Mouse (Mus musculus) olfactory bulb, adult 2 months (tissue): ENCODE data around the gene Trmt112. TPM values are rescaled to one million over a fixed set of nuclear protein-coding genes. Genes with fewer than 3 reads are reported as not detected.
"Not testable (repeated sequence)": the region's sequence is repeated elsewhere in the genome, so short reads cannot be mapped to it uniquely, and the experiment has no call there.

Experiments used
- H3K27ac ChIP-seq: fragments of 200-500 bp; 2 replicates; pipeline ENCODE4 v1.5.1; 2012; ENCODE audit warnings: low read depth, low read length; ENCODE audit not compliant: insufficient read depth
- H3K4me1 ChIP-seq: fragments of 200-500 bp; 2 replicates; pipeline ENCODE4 v1.6.1; 2012; ENCODE audit warnings: low read length; ENCODE audit not compliant: control insufficient read depth, insufficient read depth
- H3K4me3 ChIP-seq: fragments of 200-500 bp; 2 replicates; pipeline ENCODE4 v1.5.1; 2012; ENCODE audit warnings: mild to moderate bottlenecking, low read depth, low read length, moderate library complexity; ENCODE audit not compliant: insufficient read depth
- CTCF ChIP-seq: fragments of 200-500 bp; IDR thresholded peaks from 2 replicates; pipeline ENCODE4 v1.5.1; 2012; ENCODE audit warnings: low read depth, mild to moderate bottlenecking, low read length, moderate library complexity; ENCODE audit not compliant: insufficient read depth
- POLR2A ChIP-seq: fragments of 200-500 bp; IDR thresholded peaks from 2 replicates; pipeline ENCODE4 v1.6.1; 2012; ENCODE audit warnings: mild to moderate bottlenecking, low read depth, low read length, moderate library complexity; ENCODE audit not compliant: insufficient read depth
- whole genome bisulfite sequencing: fragments of 180-500 bp; shearing (Covaris S2); methylation state at CpG from one replicate; pipeline ENCODE4 v1.1.7; 2018; 5-methylcytosine and 5-hydroxymethylcytosine counted together
- polyA plus RNA-seq: library from polyadenylated mRNA; stranded (reverse); fragments of >200 nt; gene quantifications from 2 replicates; pipeline ENCODE4 v1.2.4, GENCODE M21; 2012; ENCODE audit warnings: low replicate concordance; ENCODE audit not compliant: missing spikeins, insufficient read depth, insufficient read length

Gene Trmt112
- polyA plus RNA-seq, 1 experiment, result not detected

GRCm38 (mm10) chr19:6906199-6906598 is 3.3 kb upstream of the Trmt112 start:
- no peak overlapping the region for H3K27ac ChIP-seq
- peaks cover 23% of the 10 kb centered on the region for H3K4me1 ChIP-seq
- WGBS, result 80% methylated on average over 3 of the region's 3 CpGs
- TF ChIP-seq POLR2A (no peak), CTCF (no peak)
- H3K4me3 ChIP-seq, result no peak overlapping the region

- TF ChIP-seq CTCF, result no peak
- TF ChIP-seq POLR2A, result no peak
- 88% methylated on average over 8 of the region's 8 CpGs for WGBS
- Histone ChIP-seq H3K4me3 (no peak overlapping the region), H3K4me1 (peaks cover 29% of the 10 kb centered on the region), H3K27ac (no peak overlapping the region)
Observed at GRCm38 (mm10) chr19:6907094-6907493, 2.4 kb upstream of the Trmt112 start.

- H3K4me1 ChIP-seq, result peaks cover 29% of the 10 kb centered on the region
- 83% methylated on average over 7 of the region's 7 CpGs for WGBS
- H3K27ac ChIP-seq, result no peak overlapping the region
- TF ChIP-seq CTCF, result no peak
- no peak for TF ChIP-seq POLR2A
- peak overlapping the region; percentile 6; the same call in 1 of the 2 replicates for H3K4me3 ChIP-seq
Observed at GRCm38 (mm10) chr19:6907811-6908540, 1.5 kb upstream of the Trmt112 start.

GRCm38 (mm10) chr19:6909021-6909420 is 477 bp upstream of the Trmt112 start:
- Histone ChIP-seq H3K4me3 (peak overlapping the region; percentile 60), H3K27ac (peak overlapping the region; percentile 89), H3K4me1 (peaks cover 33% of the 10 kb centered on the region)
- 3% methylated on average over 11 of the region's 11 CpGs for WGBS
- no peak for TF ChIP-seq CTCF
- TF ChIP-seq POLR2A, result no peak

- H3K27ac ChIP-seq, result not testable (repeated sequence)
- H3K4me3 ChIP-seq, result peak overlapping the region; percentile 60
- H3K4me1 ChIP-seq, result peaks cover 35% of the 10 kb centered on the region
- WGBS, result 0% methylated on average over 30 of the region's 30 CpGs
Observed at GRCm38 (mm10) chr19:6910306-6910705, 808 bp downstream of the Trmt112 start.

GRCm38 (mm10) chr19:6911101-6912074 is 1.9 kb downstream of the Trmt112 start:
- WGBS, result 75% methylated on average over 19 of the region's 19 CpGs

GRCm38 (mm10) chr19:6912205-6912970 is 2.9 kb downstream of the Trmt112 start:
- Histone ChIP-seq H3K4me3 (no peak overlapping the region), H3K4me1 (peaks cover 32% of the 10 kb centered on the region), H3K27ac (no peak overlapping the region)
- TF ChIP-seq POLR2A (no peak), CTCF (no peak)
- 90% methylated on average over 15 of the region's 15 CpGs for WGBS

More at GRCm38 (mm10) chr19:6911101-6912074, 1.9 kb downstream of the Trmt112 start:
- Histone ChIP-seq H3K4me1 (peaks cover 36% of the 10 kb centered on the region), H3K4me3 (no peak overlapping the region), H3K27ac (no peak overlapping the region)
- TF ChIP-seq POLR2A (no peak), CTCF (no peak)

- Histone ChIP-seq H3K4me1 (peaks cover 29% of the 10 kb centered on the region), H3K27ac (no peak overlapping the region), H3K4me3 (no peak overlapping the region)
- TF ChIP-seq CTCF, result no peak
- no peak for TF ChIP-seq POLR2A
- 83% methylated on average over 6 of the region's 6 CpGs for WGBS
Observed at GRCm38 (mm10) chr19:6913036-6913435, 3.5 kb downstream of the Trmt112 start.
